Mouse (Mus musculus): ENCODE measurements at regions not wholly inside any gene's neighbourhood (a gene's known extent, or its start where the extent isn't known, plus 50 kb on each side); places are given as distances from the start of the nearest gene placed in this dataset.

DNA sequence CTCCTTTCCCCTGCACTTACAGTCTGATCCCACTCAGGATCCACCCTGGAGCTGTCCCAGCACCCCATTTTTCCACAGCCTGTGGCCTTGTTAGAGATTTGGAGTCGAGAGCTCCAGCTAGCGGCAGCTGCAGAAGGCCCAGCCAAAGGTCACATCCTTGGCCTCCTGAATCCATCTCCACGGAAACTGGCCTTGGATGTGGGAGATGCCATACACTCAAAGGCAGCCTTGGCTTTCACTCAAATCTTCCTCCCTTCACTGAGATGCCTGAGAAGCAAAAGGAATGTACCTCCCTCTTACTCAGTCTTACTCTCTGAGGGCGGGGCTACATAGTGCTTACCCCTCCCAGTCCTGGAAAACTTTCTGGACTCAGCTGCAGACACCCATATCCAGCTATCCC, 56.2 kb upstream of the Ky start:
- peak in 1 of 2 experiments; percentile 28 for DNase-seq

DNA sequence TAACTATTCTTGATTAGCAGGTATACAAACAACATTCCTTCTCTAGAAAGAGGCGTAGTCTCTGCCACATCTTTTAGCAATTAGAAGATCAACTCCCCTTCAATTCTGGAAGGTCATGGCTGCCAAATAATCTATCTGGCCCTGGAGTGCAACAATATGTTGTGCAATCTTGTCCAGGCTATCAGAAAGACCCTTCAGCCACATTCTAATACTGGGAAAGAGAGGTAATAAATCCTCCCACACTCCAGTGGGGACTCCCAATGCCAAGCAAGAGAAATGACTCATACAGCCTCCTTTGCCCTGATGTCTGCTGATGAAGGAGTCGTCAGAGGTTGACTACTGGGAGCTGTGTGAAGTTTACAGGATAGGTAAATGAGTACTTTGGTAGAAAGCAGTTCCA, 59.5 kb upstream of the Ky start:
- peak in 1 of 2 experiments; percentile 5 for DNase-seq

DNA sequence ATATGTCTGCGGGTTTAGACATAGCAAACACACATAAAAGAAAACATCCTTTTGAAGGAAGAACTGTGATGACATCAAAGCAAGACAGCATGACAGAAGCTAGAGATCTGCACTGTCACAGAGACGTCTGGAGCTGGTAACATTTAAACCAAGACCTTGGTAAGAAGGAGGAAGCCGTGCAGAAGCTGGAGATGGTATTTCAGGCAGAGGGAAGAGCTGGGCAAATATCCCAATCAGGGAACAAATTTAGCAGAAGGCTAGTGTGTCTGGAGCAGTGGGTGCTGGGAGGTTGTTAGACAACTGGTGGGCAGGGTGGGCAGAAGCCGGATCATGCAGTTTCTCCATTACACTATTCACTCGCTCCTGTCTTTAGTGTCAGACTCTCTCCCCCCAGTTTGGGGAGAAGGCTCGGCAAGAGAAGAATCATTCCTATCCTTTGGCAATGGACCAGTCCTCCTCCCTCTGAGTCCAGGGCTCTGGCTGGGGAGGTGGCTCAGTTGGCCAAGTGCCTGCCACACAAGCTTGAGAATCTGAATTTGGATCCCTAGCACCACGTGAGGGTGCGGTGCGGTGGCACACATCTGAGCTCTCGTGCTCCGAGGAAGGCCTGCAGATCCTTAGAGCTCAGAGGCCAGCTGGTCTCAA, 63.2 kb upstream of the Ky start:
- DNase-seq, result peak; percentile 65 to 66

DNA sequence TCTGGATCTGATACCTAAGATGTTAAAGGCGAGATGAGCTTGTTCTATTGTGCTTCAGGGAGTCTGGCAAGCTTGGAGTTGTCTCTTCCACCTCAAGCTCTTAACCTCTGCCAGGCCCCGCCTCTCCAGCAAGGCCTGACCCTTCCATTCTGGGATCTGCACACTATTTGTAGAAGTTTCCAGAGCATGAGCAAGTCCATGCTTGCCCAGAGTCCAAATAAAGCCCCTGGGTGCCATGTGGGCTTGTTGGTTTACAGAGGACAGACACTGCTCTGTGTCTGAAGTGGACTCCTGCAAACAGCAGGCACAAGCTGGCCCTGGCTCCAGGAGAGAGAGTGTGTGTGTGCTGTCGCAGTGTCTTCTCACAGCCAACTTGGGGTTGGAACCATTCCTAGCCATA, 67.9 kb upstream of the Ky start:
- peak; percentile 36 to 60 for DNase-seq

DNA sequence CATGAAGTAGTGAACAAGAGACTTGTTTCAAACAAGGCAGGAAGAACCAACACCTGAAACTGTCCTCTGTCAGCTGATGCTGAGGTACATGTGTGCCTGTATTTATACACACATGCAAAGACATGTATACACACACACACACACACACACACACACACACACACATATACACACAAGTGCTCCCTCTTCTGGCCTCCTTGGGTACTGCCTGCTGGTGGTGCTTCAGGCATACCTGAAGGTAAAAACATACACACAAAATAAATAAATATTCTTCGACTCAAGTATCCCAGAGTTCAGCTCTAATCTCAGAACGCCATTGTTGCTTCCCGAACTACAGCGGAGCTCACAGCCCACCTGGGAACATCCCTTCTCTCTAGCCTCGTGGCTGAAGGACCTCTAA, 69.2 kb upstream of the Ky start:
- no peak for DNase-seq

DNA sequence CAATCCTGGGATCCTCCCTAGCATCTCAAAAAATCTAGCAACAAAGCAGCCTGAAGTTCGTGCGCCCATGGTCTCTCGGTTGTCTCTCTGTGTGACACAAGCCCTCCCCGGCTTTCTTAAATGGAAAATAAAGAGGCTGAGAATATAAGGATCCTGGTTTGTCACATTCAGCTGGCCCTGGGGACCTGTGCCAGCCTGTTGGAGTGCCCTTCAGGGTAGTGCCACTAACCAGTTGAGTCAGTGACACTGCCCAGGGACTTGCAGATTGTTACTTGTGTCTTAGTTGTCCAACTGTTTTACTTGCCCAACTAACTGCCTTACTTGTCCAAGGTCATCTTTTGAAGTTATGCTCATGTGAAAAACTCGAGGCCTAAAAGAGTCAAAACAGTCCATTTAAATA, 73.5 kb upstream of the Ephb1 start:
- DNase-seq, result no peak

DNA sequence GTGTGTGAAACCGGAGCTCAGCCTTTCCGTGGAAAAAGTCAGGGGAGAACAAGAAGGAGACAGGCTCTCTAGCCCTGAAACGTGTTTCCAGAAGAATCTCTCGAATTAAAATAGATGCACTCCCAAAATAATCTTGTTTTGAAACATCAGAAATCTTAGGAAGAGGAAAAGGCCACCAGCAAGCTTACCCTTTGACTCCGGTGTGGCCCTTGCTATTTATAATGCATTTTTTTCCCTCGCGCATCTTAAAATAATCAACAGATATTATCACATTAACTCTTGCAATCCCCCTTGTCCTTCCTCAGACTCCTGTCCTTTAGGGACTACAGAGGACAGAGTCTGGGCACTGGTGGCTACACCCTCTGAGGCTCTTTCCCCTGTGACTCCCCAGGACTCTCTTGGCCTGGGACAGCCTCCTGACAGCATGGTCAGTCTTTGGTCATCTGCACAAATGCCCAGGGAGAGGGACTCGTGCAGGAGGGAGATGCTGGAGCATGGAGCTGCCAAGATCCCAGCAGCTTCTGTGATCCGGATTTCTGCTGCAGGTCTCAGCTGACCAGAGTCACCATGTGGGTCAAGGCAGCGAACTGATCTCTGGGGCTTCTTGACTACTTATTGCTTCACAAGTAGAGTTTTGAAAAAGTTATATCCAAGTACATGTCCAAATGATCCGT, 70.3 kb upstream of the Ephb1 start:
- peak in 1 of 2 experiments; percentile 11 for DNase-seq

DNA sequence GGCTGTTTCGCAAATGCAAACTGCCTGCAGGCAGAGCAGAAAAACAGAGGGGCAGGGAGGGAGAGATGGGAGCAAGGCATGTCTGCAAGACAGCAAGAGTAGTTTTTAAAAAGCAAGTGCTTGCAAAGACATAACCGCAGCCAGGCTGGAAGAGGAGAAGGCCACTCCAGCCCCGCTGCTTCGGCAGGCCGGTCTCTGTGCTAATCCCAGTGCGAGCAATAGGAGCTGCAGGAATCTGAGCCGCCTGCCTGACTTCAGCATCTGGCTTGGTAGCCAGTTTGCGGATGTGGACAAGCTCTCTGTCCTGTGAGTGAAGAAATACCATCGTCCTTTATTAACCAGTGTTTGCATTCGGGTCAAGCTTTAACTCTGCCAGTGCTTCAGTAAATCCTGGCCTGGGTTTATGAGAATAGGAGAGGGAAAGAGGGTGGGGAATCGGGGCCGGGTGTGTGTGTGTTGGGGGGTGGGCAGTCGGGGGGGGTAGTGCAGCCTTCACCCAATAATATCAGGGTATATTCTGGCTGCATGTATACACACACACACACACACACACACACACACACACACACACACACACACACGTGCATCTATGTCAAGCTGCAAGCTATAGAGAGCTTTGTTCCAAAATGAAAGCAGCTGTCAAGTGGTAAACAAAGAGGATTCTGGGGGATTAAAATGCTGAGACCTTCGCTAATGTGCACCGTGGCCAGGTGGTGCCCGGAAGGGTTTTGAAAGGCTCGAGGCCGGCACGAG, 69.6 kb upstream of the Ephb1 start:
- DNase-seq, result peak; percentile 13 to 26

DNA sequence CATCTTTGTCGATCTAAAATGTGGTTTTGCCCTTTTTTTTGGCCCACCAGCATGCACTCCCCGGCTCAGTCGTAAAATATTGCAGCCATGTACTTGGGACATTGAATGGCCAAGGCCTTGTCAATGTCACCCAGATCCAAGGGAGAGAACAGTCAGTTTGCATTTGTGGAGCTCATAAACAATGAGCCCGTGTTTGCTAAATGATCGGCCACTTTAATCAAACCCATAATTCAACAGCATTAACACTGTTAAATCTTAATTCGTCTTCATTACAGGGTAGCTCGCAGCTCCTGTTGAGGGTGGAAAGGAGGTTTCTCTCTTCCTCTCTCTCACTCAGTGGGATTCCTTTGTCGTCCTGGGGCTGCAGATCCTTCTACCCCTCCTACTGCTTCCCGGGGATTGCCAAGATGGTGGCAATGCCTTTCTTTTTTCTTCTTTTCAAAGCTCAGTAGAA, 69.0 kb upstream of the Ephb1 start:
- no peak for DNase-seq

DNA sequence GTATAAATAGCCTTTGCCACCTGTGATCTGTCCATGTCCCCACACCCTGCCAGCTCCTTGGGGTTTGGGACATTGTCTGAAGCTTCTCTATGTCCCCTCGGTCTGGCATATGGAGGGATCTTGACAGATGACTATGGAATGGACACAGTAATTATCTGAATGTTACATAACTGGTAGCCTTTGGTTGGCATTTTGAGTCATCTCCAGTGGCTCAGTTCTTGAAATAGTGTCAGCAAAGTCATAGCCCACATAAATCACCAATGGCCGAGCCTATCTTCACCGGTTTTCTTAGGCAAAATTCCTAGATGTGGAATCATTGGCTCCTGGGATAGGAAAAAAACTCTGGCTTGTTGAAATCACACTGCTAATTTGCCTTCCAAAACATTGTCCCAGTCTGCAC, 67.3 kb upstream of the Ephb1 start:
- no peak for DNase-seq

DNA sequence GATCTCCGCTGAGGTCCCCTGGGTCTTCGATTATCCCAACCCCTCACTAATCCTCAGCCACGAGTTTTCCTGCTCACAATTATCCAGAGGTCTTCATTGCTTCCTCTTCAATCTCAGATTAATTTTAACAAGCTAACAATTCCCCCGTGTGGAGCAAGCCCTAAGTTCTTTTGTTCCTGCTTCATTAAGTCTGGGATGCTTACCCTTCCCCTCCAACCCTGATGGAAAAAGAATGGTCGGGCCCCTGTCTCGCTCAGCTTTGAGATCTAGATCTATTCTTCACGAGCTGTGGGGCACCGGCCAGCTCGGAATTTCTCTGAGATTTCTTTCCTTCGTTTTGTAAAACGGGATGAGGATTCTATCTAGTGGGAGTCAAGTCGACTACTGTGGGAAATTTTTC, 65.7 kb upstream of the Ephb1 start:
- no peak for DNase-seq

DNA sequence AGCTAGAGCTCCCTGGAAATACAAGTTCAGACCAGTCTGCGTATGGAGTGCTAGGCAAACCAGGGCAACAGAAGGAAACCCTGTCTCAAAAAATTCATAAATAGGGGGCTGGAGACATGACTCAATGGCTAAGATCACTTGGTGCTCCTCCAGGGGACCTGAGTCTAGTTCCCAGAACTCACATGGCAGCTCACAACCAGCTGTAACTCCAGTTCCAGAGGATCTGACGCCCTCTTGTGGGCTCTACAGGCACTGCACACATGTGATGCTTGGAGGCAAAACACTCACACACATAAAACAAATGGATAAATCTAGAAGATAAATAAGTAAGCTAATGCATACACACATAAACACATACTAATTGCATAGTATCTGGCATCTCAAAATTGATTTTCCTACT, 59.1 kb upstream of the Ephb1 start:
- no peak for DNase-seq

DNA sequence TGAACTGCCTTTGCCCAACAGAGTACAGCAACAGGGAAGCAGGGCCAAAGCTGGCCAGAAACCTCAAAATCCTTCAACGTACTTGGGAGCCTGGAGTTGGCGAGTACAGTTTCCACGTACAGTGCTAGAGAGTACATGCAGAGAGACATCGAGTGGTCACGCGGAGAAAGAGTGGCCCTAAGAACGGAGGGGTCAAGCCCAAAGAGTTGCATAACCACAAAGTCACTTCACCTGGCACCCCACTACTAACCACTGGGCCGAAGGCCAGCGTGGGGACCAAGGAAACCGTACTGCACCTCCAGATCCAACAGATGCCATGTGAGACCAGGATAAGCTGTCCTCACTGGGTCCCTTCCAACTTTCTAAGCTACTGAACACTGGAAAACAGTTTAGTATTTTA, 56.2 kb upstream of the Ephb1 start:
- no peak for DNase-seq

DNA sequence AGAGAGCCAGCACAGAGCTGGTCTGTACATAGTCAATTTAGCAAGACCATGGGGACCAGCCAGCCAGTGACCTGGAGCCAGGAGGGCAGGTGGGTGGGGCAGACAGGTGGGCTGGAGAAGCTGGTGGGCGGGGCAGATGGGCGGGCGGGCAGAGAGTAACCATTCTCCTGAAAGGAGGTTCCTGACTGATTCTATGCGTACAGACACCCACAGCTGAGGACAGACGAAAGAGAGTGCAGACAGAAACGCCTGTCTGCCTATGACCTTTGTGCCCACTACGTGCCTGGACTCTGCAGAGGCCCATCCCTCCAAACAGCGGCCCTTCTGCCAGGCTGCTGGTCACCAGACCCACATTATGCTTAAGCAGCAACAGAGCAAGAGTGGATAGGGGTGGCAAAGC, 51.5 kb upstream of the Ephb1 start:
- peak; percentile 8 to 38 for DNase-seq
